Mouse (Mus musculus) forebrain, embryonic 14.5 days (tissue): Measurements from ENCODE around the gene Teddm1a. TPM values are rescaled to one million over a fixed set of nuclear protein-coding genes. Genes with fewer than 3 reads are reported as not detected.

Experiments used
- ATAC-seq: fragments of 200-750 bp; cut with Nextera tagmentation; 2 replicates; pipeline ENCODE4 v1.8.0; 2017; ENCODE audit warnings: mild to moderate bottlenecking, moderate library complexity
- DNase-seq: peaks from one replicate; pipeline ENCODE4 v3.0.0-alpha.2; 2015; ENCODE audit warnings: low spot score
- H3K27ac ChIP-seq: fragments of 300-500 bp; sonication (generic); 2 replicates; pipeline ENCODE4 v1.5.1; 2014; ENCODE audit warnings: low read depth, mild to moderate bottlenecking, control low read depth, low read length, moderate library complexity
- H3K27me3 ChIP-seq: fragments of 300-500 bp; sonication (generic); replicated peaks from 2 replicates; pipeline ENCODE4 v1.6.1; 2014; ENCODE audit warnings: low read length, control low read depth, mixed read lengths; ENCODE audit not compliant: control insufficient read depth, insufficient read depth
- H3K36me3 ChIP-seq: fragments of 300-500 bp; sonication (generic); 2 replicates; pipeline ENCODE4 v1.6.1; 2014; ENCODE audit warnings: low read length, control low read depth; ENCODE audit not compliant: control insufficient read depth, insufficient read depth
- H3K4me1 ChIP-seq: fragments of 300-500 bp; sonication (generic); 2 replicates; pipeline ENCODE4 v1.6.1; 2014; ENCODE audit warnings: antibody characterized with exemption, low read length, control low read depth; ENCODE audit not compliant: control insufficient read depth, insufficient read depth
- H3K4me2 ChIP-seq: fragments of 300-500 bp; sonication (generic); 2 replicates; pipeline ENCODE4 v1.6.1; 2014; ENCODE audit warnings: mild to moderate bottlenecking, control low read depth, low read length
- H3K4me3 ChIP-seq: fragments of 300-500 bp; sonication (generic); 2 replicates; pipeline ENCODE4 v1.5.1; 2014; ENCODE audit warnings: low read depth, low read length, control low read depth
- H3K9ac ChIP-seq: fragments of 300-500 bp; sonication (generic); 2 replicates; pipeline ENCODE4 v1.6.1; 2014; ENCODE audit warnings: mild to moderate bottlenecking, low read length, control low read depth, moderate library complexity
- H3K9me3 ChIP-seq: fragments of 300-500 bp; sonication (generic); replicated peaks from 2 replicates; pipeline ENCODE4 v1.6.1; 2016; ENCODE audit warnings: low read length, control low read depth, mixed read lengths; ENCODE audit not compliant: control insufficient read depth
- whole genome bisulfite sequencing: fragments of 180-500 bp; shearing (Covaris S2); extraction: QIAGEN DNeasy Blood & Tissue Kit; methylation state at CpG from one replicate; pipeline ENCODE4 v1.1.7; 2014; 5-methylcytosine and 5-hydroxymethylcytosine counted together
- polyA plus RNA-seq: library from polyadenylated mRNA; unstranded; fragments of >200 nt; fragmentation: Nextera tagmentation; extraction: Ambion mirVana; gene quantifications from 2 replicates; pipeline ENCODE4 v1.2.1, GENCODE M21; 2014

Gene Teddm1a
- polyA plus RNA-seq, 1 experiment from 2014 or later, result not detected

DNA sequence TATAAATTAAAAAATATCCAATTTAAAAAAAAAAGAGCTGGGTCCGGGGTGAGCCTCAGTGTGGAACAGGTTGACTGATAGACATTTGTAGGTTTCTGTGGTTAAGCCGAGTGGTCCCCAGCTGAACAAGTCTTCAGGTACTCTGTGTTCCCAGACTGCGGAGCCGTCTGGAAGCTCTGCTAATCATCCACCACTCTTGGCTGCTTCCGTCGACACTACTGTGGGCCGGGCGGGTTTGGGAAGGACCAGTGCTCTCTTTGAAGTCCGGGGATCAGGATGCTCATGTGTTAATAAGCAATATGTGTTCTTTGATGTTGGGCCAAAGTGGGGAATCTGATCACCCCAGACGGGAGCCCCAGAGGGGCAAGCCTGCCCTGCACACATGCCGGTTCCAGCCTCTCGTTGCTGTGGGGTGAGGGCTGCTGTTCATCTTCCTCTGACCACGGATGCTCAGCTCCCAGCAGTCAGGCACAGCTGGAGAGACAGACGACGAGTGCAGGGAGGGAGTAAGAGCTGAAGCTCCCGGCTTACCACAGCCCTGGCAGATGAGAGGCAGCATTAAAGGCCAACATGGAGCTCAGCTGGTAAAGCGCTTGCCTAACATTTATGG lies 5.4 kb upstream of the Teddm1a start:
- ATAC-seq (peak; percentile 20; the same call in 1 of the 2 replicates), DNase-seq (peak; percentile 27)
- no peaks in the 10 kb centered on the region for H3K36me3 ChIP-seq
- no peak overlapping the region for H3K27ac ChIP-seq
- no peak overlapping the region for H3K9ac ChIP-seq
- 41% methylated on average over 17 of the region's 17 CpGs for WGBS
- H3K4me2 ChIP-seq, result no peak overlapping the region
- H3K9me3 ChIP-seq, result no peaks in the 10 kb centered on the region
- no peak overlapping the region for H3K4me3 ChIP-seq
- no peaks in the 10 kb centered on the region for H3K4me1 ChIP-seq
- no peaks in the 10 kb centered on the region for H3K27me3 ChIP-seq

DNA sequence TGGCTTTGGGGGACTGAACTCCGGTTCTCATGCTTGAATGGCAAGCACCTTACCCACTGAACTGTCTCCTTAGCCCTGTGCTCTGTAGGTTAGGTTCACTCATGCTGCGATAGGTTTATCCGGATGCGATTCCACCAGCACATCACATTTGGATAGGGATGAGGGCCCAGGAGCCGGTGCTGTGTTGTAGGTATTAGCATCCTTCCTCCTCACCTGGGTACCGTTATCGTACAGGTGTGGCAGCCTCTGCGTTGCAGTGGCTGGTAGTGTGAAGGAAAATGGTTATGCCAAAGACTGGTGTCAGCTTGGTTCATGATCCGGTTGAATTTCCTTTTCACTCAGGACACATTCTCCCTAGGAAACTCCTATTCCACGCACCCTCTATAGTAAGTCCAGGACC lies 1.4 kb upstream of the Teddm1a start:
- no peak overlapping the region for H3K4me2 ChIP-seq
- WGBS, result 96% methylated on average over 10 of the region's 10 CpGs
- ATAC-seq, result no peak
- H3K9ac ChIP-seq, result no peak overlapping the region
- no peaks in the 10 kb centered on the region for H3K9me3 ChIP-seq
- DNase-seq, result no peak
- no peaks in the 10 kb centered on the region for H3K36me3 ChIP-seq
- H3K4me3 ChIP-seq, result no peak overlapping the region
- H3K4me1 ChIP-seq, result no peaks in the 10 kb centered on the region
- no peaks in the 10 kb centered on the region for H3K27me3 ChIP-seq
- H3K27ac ChIP-seq, result no peak overlapping the region

DNA sequence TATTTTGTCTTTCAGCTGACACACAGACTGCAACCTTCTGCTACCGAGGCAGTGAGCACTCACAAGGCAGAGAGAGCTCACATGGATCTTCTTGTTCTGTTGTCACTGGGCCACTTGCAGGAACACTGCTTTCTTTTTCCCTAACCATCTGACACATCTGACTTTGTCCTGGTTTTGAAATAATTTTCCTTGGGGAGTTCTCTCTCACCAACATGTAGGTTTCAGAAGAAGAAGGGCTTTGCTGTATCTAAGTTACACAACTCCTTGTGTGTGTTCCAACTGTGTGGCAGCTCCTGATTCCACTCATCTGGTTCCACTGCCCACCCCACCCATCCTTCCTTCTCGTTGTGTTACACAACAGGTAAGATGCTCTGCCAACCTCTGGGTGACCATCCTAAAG lies 2.2 kb downstream of the Teddm1a start:
- H3K4me2 ChIP-seq, result no peak overlapping the region
- ATAC-seq, result no peak
- no peaks in the 10 kb centered on the region for H3K4me1 ChIP-seq
- no peaks in the 10 kb centered on the region for H3K36me3 ChIP-seq
- DNase-seq, result no peak
- no peak overlapping the region for H3K27ac ChIP-seq
- H3K27me3 ChIP-seq, result no peaks in the 10 kb centered on the region
- no peak overlapping the region for H3K9ac ChIP-seq
- H3K4me3 ChIP-seq, result no peak overlapping the region
- WGBS, result 69% methylated on average over 2 of the region's 2 CpGs
- no peaks in the 10 kb centered on the region for H3K9me3 ChIP-seq

DNA sequence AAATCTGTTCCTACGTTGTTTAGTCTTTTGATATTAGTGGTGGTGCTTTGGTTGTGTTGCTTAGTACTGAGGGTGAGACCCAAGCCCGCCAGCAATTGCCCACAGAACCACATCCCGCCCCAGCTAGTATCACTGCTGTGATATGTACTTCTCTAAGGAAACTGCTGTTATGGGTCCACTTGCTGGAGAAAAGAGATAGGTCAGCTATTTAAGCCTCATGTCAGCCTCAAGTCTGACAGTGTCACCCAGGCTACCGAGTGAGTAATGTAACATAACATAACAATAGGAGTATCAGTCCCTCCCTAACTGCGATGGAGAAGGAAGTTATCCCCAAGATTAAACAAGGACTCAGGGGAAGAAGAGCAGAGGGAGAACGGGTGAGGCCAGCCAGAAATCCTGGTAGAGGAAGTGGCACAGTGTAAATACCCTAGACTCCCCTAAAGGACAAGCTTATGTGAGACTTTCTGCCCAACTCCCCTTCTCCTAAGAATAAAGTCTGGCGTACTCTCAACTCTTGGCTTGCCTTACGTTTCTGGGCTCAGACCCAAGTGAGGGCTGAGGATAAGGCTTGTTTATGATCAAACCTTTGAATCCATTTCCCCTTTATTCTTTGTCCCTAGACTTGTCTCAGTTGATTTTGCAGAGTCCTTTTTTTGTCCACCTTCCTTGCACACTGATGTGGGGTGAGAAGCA lies 2.8 kb downstream of the Teddm1a start:
- no peak for ATAC-seq
- Histone ChIP-seq H3K4me1 (no peaks in the 10 kb centered on the region), H3K27me3 (no peaks in the 10 kb centered on the region), H3K9me3 (no peaks in the 10 kb centered on the region), H3K36me3 (no peaks in the 10 kb centered on the region), H3K4me2 (no peak overlapping the region), H3K9ac (no peak overlapping the region), H3K4me3 (no peak overlapping the region), H3K27ac (no peak overlapping the region)
- DNase-seq, result peak; percentile 43
- WGBS, result 60% methylated on average over 8 of the region's 8 CpGs

DNA sequence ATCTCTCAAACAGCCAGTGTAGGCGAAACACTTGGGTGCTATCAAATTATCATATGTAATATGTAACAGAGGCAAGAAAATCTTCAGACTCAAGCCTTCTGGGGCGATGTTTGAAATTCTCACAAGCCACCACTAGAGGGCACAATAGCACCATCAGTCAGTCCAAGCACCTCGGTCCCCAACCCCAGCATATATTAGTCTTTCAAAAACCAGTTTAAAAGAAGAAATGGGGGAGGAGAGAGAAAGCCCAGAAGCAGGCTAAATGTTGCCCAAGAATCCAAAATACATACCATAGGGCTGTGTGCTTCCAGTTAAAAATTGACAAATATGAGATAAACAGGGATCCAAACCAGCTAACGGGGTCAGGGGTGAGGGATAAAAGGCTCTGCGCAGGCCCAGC lies 3.4 kb downstream of the Teddm1a start:
- WGBS, result 35% methylated on average over 5 of the region's 5 CpGs
- no peaks in the 10 kb centered on the region for H3K4me1 ChIP-seq
- H3K9ac ChIP-seq, result no peak overlapping the region
- no peaks in the 10 kb centered on the region for H3K9me3 ChIP-seq
- H3K36me3 ChIP-seq, result no peaks in the 10 kb centered on the region
- no peaks in the 10 kb centered on the region for H3K27me3 ChIP-seq
- peak; percentile 90 for DNase-seq
- no peak overlapping the region for H3K27ac ChIP-seq
- no peak overlapping the region for H3K4me2 ChIP-seq
- no peak overlapping the region for H3K4me3 ChIP-seq
- ATAC-seq, result peak; percentile 6; the same call in 1 of the 2 replicates

DNA sequence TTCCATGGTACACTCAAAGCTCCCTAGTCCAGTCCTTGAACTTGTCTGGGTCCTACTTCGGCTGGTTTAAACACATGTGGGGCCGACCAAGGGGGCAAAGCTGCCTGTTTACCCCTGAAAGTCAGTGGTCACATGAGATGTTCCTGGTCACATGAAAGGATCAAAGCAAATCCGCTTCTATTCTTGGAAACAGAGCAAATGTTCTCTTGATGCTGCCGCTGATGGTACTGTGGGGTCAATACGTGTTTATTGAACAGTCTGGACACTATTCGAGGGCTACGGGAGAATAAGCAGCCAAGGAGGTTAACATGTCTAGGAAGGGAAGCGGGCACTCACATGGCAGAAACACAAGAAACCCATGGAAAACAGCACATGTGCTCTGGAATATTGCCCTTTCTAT lies 5.7 kb downstream of the Teddm1a start:
- Histone ChIP-seq H3K27ac (no peak overlapping the region), H3K4me2 (no peak overlapping the region), H3K9ac (no peak overlapping the region), H3K36me3 (no peaks in the 10 kb centered on the region), H3K27me3 (no peaks in the 10 kb centered on the region), H3K4me1 (peaks cover 8% of the 10 kb centered on the region; the same call in 1 of the 2 replicates), H3K9me3 (no peaks in the 10 kb centered on the region), H3K4me3 (no peak overlapping the region)
- DNase-seq (no peak), ATAC-seq (no peak)
- 88% methylated on average over 8 of the region's 8 CpGs for WGBS

DNA sequence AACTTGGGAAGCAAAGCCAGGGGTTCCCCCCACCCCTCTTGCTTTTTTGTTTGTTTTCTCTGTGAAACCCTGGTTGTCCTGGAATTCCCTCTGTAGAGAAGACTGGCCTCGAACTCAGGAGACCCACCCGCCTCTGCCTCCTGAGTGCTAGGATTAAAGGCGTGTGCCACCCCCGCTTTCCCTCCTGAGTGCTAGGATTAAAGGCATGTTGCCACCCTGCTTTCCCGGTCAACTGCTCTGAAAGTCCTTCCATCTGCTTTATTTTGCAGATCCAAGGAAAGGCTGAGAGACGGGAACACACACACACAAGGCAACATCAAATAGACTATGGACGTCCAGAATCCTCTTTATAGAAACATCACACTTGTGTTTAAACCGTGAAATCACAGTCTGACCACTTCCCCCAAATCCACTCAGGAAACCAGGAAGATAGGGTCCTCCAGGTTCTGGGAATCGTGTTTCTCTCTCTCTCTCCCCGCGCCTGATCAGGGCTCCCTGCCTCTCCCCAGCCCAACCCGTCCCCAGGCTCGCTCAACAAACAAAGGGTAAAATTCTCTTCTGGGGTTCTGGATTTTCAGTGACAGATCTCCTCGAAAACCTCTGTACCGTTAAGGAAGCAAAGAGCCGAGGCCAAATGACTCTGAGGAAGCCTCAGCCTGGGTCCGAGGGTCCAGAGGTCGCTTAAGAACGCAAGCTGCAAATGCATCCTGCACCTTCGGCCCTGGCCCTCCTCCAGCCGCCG lies 7.6 kb downstream of the Teddm1a start:
- Histone ChIP-seq H3K4me1 (peaks cover 17% of the 10 kb centered on the region), H3K9ac (peak overlapping the region; percentile 92), H3K36me3 (peaks cover 14% of the 10 kb centered on the region), H3K9me3 (no peaks in the 10 kb centered on the region), H3K27me3 (no peaks in the 10 kb centered on the region), H3K4me2 (peak overlapping the region; percentile 59), H3K27ac (peak overlapping the region; percentile 96), H3K4me3 (peak overlapping the region; percentile 75)
- ATAC-seq, result peak; percentile 57
- 17% methylated on average over 22 of the region's 22 CpGs for WGBS
- no peak for DNase-seq

DNA sequence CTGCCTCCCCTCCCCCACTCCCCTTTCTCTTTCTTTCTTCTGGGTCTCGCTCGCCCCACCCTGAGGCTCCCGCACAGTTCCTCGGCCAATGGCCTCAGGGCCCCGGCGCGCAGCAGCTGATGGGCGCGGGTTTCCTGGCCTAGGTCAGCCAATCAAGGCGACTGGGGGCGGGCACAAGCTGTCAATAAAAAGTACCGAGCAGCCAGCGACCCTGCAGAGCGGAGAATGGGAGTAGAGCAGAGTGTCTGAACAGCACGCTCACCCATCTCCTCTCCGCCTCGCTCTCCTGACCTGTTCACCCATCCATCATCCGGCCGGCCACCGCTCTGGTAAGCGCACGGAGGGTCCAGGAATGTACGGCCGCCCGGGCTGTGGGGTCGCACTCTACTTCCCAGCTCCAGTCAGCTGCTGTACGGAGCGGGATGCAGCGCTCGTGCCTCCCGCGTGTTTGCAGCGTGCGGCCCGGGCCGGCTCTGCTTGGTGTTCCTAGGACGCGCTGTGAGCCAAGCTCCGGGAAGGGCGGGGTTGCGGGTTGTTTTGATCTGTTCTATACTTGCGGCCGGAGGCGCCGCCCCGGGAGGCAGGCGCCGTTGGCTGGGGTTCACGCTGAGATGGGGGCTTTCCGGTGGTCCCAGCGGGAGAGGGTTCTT lies 8.3 kb downstream of the Teddm1a start, which contains the start of the genes Glul and Teddm2:
TSS of gene Glul (plus strand) at position 214 of the 650 bp plus-strand sequence.
TSS of gene Teddm2 (minus strand) at position 498 of the 650 bp plus-strand sequence.
- no peaks in the 10 kb centered on the region for H3K27me3 ChIP-seq
- H3K4me2 ChIP-seq, result peak within 1 kb of the TSS; percentile 59
- H3K4me3 ChIP-seq, result peak within 1 kb of the TSS; percentile 75
- WGBS, result under 1% methylated on average over 51 of the region's 51 CpGs
- H3K4me1 ChIP-seq, result peaks cover 17% of the 10 kb centered on the region
- H3K9ac ChIP-seq, result peak within 1 kb of the TSS; percentile 92
- no peaks in the 10 kb centered on the region for H3K9me3 ChIP-seq
- H3K27ac ChIP-seq, result peak within 1 kb of the TSS; percentile 96
- ATAC-seq, result peak; percentile 97
- peak; percentile 98 for DNase-seq
- H3K36me3 ChIP-seq, result peaks cover 21% of the 10 kb centered on the region
